Mouse (Mus musculus) thymus, adult 18-20 months (tissue): ENCODE measurements around the gene Wnk2.
"Not testable (repeated sequence)": the region's sequence is repeated elsewhere in the genome, so short reads cannot be mapped to it uniquely, and the experiment has no call there.

Source experiments
- DNase-seq, 2 experiments: peaks; one replicate each; pipeline ENCODE4 v3.0.0; 2022; ENCODE audit warnings: mixed read lengths in 2 of 2

Wnk2 gene

GRCm38 (mm10) chr13:49087420-49087819 lies 60.4 kb downstream of the Wnk2 start:
- DNase-seq = no peak

GRCm38 (mm10) chr13:49086431-49086830 lies 61.4 kb downstream of the Wnk2 start:
- no peak for DNase-seq

- DNase-seq = no peak
Observed at GRCm38 (mm10) chr13:49085211-49085610, 62.6 kb downstream of the Wnk2 start.

GRCm38 (mm10) chr13:49084781-49085180 lies 63.0 kb downstream of the Wnk2 start:
- no peak for DNase-seq

GRCm38 (mm10) chr13:49083941-49084340 lies 63.9 kb downstream of the Wnk2 start:
- no peak for DNase-seq

- no peak for DNase-seq
Observed at GRCm38 (mm10) chr13:49082151-49082879, 65.5 kb downstream of the Wnk2 start.

GRCm38 (mm10) chr13:49076196-49076595 lies 71.6 kb downstream of the Wnk2 start:
- no peak for DNase-seq

GRCm38 (mm10) chr13:49075377-49075776 lies 72.4 kb downstream of the Wnk2 start:
- DNase-seq = no peak

- DNase-seq = no peak
Observed at GRCm38 (mm10) chr13:49073295-49073694, 74.5 kb downstream of the Wnk2 start.

GRCm38 (mm10) chr13:49071861-49072260 lies 76.0 kb downstream of the Wnk2 start:
- no peak for DNase-seq

- no peak for DNase-seq
Observed at GRCm38 (mm10) chr13:49069979-49070378, 77.8 kb downstream of the Wnk2 start.

- DNase-seq = no peak
Observed at GRCm38 (mm10) chr13:49069393-49069792, 78.4 kb downstream of the Wnk2 start.

GRCm38 (mm10) chr13:49064257-49064656 lies 83.6 kb downstream of the Wnk2 start:
- no peak for DNase-seq

- no peak for DNase-seq
Observed at GRCm38 (mm10) chr13:49060456-49060855, 87.4 kb downstream of the Wnk2 start.

- no peak for DNase-seq
Observed at GRCm38 (mm10) chr13:49058528-49058927, 89.3 kb downstream of the Wnk2 start.

- no peak for DNase-seq
Observed at GRCm38 (mm10) chr13:49056304-49056703, 91.5 kb downstream of the Wnk2 start.

GRCm38 (mm10) chr13:49054753-49055152 lies 93.1 kb downstream of the Wnk2 start:
- DNase-seq = not testable (repeated sequence)

- no peak for DNase-seq
Observed at GRCm38 (mm10) chr13:49053333-49053732, 94.5 kb downstream of the Wnk2 start.

GRCm38 (mm10) chr13:49052512-49052911 lies 95.3 kb downstream of the Wnk2 start:
- no peak for DNase-seq

GRCm38 (mm10) chr13:49047393-49047792 lies 100.4 kb downstream of the Wnk2 start:
- no peak for DNase-seq

GRCm38 (mm10) chr13:49044145-49044561 lies 103.7 kb downstream of the Wnk2 start:
- no peak for DNase-seq

- DNase-seq = no peak
Observed at GRCm38 (mm10) chr13:49042371-49042770, 105.4 kb downstream of the Wnk2 start.

GRCm38 (mm10) chr13:49036928-49037574 lies 110.8 kb downstream of the Wnk2 start:
- DNase-seq = no peak

- DNase-seq = no peak
Observed at GRCm38 (mm10) chr13:49036436-49036835, 111.4 kb downstream of the Wnk2 start.

- no peak for DNase-seq
Observed at GRCm38 (mm10) chr13:49031029-49031428, 116.8 kb downstream of the Wnk2 start.
